Mouse (Mus musculus) lung, adult 18-20 months (tissue): Measurements from ENCODE around the gene Pxk.
A peak's percentile ranks its signal among the peaks of the same experiment; 100 is the strongest.
"Not testable (repeated sequence)": the region's sequence is repeated elsewhere in the genome, so short reads cannot be mapped to it uniquely, and the experiment has no call there.

Source experiments
- DNase-seq, 2 experiments: peaks; one replicate each; pipeline ENCODE4 v3.0.0; 2022; ENCODE audit warnings: mixed read lengths in 2 of 2

The Pxk gene

GRCm38 (mm10) chr14:8108047-8108446, 10.0 kb downstream of the Pxk start:
- no peak for DNase-seq

- no peak for DNase-seq
These were observed 11.0 kb downstream of the Pxk start for GRCm38 (mm10) chr14:8108976-8109375.

DNA sequence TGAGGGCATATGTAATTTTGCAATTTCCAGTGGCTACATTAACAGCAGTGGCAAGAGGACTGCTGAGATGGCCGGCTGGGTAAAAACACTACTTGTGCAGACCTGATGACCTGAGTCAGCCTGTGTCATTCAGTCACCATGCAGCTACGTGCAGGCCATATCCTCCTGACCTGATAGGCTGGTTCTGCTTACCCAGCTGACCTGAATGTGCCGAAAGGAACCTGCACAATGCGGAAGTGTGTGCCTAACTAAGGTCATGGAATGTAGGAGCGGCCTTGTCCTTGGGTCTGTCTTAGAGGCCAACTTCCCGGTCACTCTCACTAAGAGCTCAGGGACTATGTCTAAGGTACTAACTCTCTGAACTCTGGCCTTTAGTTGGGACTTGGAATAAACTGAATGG, 13.5 kb downstream of the Pxk start:
- DNase-seq, result peak; percentile 37 to 49

- DNase-seq, result no peak
These were observed 14.0 kb downstream of the Pxk start for GRCm38 (mm10) chr14:8112036-8112435.

DNA sequence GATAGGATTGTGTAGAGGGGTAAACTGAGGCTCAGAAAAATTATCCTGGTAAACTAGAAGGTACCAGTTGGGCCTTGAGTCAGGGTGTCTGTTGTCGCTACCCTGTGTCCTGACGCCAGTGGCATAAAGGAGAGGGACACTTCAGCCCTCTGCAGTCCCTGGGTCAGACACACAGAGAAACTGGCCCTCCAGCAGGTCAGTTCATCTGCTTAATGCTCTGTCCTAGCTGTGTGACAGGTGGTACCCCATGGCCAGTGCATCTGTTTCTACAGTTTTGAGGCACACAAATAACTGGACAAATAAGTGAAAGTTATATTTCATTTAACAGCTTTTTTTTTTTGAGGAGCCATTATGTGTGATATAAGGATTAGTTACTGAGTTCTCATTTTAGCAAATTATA, 15.6 kb downstream of the Pxk start:
- no peak for DNase-seq

DNA sequence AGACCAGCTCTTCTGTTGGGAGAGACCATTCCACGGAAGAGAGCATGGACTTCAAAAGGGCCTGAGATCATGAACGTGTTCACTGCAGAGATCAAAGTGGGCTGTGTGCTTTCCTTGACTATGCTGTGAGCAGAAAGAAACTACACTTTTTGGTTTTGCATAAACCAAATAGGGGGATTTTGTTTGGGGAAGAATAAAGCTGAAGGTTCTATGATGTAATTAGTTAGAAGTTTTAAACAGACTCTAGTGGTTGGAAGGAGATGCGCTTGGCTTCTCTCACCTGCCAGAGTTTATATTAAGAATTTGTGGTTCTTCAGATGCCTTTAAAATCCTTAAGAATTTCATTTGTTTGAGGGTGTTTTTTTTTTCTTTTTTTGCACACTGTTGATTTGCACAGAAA, 16.3 kb downstream of the Pxk start:
- no peak for DNase-seq

GRCm38 (mm10) chr14:8114756-8115155, 16.7 kb downstream of the Pxk start:
- no peak for DNase-seq

DNA sequence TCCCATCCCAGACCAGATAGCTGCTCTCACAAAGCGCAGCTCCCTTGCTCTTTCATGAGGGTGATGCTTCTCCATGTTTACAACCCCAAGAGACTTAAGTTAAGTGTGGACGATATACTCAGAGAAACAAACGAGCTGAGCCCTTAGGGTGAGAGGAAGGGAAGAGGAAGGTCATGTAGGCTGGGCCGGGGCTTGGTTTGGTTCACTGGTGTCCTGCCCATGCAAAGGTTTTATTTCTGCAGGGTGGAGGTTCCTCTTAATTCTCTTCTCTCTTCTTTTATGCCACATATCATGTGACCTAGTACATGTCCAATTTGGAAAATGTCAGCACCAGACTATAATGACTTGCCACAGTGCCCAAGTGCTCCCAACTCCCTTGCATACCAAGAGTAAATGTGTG, 17.8 kb downstream of the Pxk start:
- DNase-seq, result no peak

DNA sequence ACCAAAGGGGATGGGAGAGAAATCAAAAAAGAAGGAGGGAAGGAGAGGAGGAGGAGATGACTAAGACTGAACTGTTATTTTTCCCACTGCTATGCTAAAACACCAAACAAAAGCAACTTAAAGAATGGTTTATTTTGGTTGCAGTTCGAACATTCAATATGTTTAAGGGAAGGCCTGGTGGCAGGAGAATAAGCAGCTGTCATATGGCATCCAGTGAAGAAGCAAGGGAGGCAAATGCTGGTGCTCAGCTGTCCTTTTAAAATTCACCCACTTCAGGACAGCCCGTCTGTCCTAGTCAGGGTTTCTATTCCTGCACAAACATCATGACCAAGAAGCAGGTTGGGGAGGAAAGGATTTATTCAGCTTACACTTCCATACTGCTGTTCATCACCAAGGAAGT, 19.4 kb downstream of the Pxk start:
- DNase-seq, result no peak

- no peak for DNase-seq
These were observed 21.4 kb downstream of the Pxk start for GRCm38 (mm10) chr14:8119454-8119853.

DNA sequence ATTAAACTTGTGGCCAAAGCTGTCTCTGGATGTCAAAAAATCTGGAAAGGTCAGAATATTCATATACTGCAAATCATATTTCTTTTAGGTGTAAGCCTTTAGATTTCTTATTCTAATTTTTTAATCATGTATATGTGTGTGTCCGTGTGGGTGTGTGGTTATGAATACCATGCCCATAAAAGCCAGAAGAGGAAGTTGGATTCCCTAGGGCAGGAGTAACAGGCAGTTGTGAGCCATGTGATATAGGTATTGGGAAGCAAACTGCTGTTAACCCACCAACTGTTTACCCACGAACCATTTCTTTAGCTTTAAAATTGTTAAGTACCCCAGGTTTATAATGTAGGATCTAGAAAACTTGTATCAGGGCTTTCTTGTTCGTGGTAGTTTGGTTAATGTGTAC, 21.9 kb downstream of the Pxk start:
- DNase-seq, result no peak

DNA sequence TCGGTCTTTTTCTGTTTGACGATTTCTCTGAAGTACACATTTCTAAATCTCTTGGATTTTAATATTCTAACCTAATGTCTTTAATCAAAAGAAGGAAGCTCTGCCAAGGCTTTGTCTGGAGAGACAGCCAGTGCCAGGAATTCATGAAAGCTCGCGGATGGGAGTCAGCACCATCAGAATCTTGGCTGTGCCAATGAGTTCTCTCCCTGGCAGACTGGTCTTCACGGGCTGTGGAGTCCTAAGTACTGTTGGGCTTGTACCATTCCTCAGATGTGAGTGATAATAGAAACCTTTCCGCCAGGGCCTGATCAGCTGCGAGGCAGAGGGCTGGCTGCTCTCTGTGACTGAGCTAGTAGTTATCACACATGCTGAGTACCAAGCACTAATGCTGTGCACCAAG, 25.1 kb downstream of the Pxk start:
- DNase-seq, result no peak

GRCm38 (mm10) chr14:8123611-8124010, 25.6 kb downstream of the Pxk start:
- DNase-seq, result not testable (repeated sequence)

DNA sequence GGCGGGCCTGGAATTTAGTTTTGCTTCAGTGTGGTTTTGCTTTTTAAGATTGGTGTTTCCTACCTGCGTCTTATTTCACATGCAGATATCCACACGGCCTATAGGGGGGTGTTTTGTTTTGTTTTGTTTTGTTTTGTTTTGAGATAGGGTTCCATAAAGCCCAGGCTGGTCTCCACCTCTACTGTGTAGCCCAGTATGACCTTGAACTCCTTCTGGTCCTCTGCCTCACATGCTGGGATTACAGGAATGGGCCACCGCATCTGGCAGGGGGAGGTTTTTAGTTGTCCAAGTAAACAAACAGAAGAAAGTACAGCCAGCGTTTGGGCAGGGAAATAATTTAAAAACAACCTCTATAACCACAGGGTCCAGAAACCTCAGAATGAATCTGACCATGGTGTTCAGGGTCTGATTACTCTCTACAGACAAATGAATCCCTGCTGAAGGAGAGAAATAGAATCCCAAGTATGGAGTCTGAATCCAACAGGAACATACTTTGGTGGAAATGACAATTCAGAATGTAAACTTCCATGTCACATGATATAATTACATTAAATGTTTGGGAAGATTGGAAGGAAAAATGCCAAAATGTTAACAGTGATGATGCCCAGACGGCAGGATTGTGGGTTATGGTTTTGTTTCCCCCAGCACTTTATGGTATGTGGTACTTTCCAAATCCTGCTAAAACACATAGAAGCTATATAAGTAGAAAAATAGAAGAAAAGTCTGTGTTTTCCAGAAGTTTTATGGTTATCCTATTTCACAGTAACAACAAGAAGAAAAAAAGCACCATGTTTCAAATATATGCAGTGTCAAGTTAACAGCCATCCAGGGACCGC, 26.3 kb downstream of the Pxk start:
- no peak for DNase-seq

DNA sequence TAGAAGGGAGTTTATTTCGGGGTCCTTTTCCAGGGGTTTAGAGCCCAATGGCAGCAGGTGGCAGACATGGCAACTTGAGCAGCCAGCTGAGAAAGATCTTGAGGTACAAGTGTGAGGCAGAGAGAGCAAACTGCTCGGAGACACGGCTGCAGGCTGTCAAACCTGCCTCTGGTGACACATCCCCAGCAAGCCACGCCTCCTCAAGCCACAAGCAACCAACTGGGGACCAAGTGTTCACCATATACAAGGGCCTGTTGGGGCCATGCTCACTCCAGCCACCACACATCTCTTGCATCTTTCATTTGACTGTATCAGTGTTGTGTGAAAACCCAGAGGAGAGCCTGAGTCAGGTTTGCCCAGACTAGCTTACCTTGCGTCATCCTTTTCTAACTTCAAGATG, 30.0 kb downstream of the Pxk start:
- DNase-seq, result no peak

DNA sequence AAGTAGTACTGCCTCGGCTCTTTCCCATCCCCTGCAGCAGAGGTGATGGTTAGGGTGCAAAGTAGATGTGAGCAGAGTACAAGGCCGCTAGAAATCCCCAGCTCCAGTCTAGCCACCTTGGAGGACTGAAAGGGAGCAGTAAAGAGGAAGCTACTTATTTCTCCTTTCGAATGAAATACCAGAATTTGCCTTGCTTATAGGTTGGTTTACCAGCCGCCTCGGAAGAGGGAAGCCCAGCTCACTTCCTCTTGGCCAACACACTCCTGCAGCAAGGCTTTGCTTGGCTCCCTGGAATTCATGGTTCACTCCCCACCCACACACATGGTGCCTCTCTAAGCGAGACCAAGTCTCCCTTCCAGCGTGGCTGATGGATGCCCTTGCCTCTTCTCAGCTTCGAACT, 34.8 kb downstream of the Pxk start:
- peak; percentile 9 to 12 for DNase-seq

DNA sequence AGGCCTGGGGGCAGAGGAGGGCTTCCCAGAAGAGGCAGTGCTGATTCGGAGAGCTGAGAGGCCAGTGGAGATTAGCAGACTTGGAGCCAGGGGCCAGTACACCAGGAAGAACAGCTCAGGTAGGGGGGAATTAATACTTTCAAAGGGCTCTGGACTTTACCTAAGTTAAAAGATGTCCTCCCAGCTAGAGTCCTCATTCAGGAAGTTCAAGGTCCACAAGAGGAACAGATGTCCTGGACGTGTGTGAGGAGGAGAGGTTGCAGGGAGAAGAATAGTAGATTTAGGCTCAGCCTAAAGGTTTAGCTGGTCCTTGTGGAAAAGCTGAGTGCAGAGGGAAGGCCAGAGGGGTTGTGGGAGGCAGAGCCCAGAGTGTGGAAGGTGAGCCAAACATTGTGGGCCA, 36.2 kb downstream of the Pxk start:
- DNase-seq, result no peak

DNA sequence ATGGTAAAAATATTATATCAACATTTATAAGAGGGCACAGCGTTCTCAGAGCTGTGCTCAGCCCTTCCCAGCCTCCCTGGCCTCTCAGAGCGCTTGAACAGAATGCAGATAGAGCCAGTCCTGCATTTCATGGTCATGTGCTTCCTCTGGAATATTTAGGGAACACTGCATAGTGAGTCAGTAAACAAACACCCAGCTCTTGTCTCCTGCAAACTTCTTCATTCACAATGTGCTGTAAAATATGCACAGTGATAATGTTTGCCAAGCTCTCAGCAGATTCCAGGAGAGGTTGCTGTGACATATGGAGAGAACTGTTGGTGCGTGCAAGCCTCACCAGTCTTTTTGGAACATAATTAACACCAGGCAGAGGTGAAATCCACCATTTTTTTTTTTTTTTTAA, 37.1 kb downstream of the Pxk start:
- peak; percentile 18 to 39 for DNase-seq

DNA sequence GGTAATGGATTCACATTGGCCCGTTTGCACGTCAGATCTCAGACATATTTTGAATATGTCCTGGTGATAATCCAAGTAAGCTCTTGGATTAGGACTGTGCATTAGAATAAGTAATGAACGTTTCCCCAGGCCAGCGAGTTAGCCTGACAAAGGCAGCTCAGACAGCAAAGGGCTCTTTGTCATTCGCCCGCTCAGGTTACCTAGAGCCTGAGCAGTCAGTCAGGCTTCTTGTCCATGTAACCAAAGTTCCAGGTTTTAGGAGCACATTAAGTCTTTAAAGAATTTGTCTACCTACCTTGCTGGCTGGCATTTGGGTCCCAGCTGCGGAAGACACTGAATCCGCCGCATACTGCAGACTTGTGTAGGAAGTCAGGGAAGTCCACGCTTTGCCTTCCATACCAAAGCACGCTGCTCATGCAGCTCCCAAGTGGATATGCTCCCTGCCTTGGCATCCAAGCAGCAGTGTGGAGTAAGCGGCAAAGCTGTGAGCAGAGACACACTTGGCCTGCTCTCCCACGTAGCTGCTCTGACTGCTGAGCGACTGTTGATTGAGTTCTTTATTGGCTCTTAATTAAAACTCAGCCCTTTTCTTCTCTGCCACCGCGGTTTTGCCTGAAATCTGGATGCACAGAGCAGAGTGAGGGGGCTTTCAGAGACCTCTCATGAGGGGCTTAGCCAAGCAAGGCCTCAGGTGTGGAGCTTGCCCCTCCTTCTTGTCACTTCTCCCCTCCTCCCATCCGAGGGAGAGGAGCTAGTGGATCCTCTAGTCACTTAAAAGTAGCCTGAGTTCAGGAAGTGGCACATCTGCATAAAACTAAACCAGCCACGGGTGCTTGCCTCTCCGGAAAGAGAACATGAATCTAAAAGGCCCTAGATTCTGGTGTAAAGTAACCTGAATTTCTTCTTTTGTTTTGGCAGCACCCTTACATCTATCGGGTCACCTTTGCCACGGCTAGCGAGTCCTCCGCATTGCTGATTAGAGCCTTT, 42.0 kb downstream of the Pxk start:
- no peak for DNase-seq

GRCm38 (mm10) chr14:8141131-8141530, 43.1 kb downstream of the Pxk start:
- no peak for DNase-seq

GRCm38 (mm10) chr14:8145594-8146558, 47.9 kb downstream of the Pxk start:
- DNase-seq, result no peak

DNA sequence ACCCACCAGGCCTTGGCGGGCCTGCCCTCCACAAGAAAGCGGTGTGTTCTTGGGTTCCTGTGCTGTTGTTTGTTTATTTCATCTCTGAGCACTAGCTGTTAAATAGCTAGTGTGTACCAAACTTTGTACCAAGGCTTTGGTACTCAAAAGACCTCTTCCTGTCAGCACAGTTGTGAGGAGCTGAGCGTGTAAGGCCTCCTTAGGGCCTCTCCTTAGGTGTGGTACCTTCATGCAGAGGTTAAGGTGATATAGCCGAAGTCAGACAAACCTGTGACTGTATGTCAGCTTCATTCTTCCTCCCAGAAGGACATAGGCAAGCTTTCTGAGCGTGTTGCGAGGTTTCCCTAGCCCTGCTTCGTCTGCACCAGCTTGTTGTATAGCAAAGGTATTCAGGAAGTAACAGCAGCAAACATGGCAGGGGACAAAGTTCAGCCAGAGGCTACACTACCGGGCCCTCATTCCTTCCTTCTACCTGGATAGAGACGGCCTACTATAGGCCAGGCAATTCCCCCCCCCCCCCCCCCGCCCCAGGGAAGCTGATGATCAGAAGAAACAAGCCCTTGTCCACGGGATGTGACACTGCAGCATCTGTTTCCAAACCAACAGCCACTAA, 48.7 kb downstream of the Pxk start:
- DNase-seq, result no peak
